Mouse (Mus musculus) embryo, embryonic 10 days (tissue): ENCODE data around the gene Pla2g5.
"Not testable (repeated sequence)": the region's sequence is repeated elsewhere in the genome, so short reads cannot be mapped to it uniquely, and the experiment has no call there.

Experiments used
- DNase-seq: peaks from one replicate; pipeline ENCODE4 v3.0.0-alpha.2; 2015; ENCODE audit warnings: low spot score

Gene Pla2g5

DNA sequence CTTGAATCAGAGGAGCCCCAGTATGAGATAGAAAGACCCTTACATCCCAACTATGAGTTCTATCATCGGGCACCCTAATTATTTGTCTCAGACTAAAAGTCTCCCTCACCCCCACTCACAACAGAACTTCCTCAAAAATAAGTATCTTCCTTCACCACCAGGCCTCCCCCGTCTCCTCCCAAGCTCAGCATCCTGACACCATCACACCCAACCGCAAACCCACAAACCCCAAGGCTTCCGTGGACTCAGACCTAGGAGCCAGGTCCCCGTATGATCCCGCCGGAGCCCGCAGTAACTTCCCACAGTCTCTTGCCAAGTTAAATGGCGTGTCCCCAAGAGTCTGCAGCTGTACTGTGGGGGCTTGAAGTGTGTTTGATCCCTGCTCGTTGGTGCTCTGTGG is 5.7 kb downstream of the Pla2g5 start:
- DNase-seq, result no peak

DNA sequence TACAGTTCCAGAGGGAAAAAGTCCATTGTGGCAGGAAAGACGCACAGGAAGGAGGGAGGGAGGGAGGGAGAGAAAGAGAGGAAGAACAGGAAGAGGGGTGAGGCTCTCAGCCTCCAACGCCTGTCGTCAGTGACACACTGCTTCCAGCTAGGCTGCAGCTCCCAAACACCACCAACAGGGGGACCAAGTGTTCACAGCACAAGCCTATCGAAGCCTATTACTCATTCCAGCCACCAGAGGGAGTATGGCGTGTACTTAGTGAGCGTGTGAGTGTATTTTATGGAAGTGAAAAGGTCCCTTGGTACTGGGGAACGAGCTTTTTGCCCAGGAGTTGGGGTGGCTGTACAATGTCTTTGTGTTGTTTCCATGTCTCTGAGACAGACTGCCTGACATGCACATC is 6.8 kb downstream of the Pla2g5 start:
- DNase-seq, result peak; percentile 90

DNA sequence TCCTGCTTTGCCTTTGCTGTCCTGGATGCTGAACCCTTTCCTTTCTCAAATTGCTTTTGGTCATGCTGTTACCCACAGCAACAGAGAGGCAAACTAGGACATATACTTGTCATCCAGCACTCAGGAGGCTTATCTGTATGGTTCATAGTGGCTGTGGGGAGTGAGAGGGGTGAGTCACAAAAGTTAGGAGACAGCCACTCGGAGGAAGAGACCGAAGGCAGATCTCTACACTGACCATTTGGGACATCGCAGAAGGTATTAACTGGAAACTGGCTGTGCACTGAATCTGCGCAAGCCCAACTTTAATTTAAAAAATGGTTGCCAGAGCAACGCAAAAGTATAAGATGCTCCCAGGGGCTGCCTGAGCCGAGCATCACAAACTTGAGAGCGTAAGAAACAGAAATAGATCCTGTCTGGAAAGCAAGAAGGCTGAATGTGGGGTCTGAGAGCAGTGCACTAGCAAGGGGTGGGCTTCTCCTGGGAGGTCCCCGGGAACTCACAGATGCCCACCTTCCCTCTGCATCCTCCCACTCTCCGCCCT is 8.1 kb downstream of the Pla2g5 start:
- no peak for DNase-seq

DNA sequence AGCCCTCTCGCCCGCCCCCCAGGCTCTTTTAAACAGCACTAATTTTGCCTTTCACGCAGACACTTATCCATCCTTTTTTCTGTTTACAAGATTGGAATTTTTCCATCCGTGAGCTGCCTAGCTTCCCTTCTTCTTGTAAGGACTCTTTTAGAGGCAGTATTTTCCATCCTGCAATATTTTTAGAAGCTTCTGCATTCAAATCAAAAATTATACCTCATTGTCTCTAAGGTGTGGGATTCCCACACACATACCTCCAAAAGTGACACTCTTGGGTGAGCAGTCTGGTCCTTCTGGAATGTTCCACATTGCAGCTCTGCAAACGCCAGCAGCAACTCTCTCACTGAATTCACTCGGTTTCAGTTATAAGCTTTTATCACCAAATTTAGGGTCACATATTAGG is 10.3 kb downstream of the Pla2g5 start:
- no peak for DNase-seq

DNA sequence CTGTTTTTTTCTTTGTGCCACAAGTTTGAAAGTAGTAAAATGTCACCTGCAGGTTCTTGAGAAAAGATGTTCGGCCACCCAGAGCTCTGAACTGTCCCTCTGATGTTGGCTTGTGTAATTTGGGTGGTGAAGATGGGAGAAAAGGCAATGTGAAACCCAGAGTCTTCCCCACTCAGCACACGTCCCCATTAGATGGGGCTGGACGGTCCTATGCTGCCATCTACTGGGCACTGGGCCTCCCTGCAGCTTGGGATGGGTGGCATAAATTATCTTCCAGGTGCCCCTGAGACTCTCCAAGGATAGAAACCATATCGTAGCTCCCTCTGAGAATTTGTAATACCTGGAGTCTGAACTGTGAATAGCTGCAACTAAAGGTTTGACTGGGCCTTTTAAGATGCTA is 11.8 kb downstream of the Pla2g5 start:
- peak; percentile 81 for DNase-seq

DNA sequence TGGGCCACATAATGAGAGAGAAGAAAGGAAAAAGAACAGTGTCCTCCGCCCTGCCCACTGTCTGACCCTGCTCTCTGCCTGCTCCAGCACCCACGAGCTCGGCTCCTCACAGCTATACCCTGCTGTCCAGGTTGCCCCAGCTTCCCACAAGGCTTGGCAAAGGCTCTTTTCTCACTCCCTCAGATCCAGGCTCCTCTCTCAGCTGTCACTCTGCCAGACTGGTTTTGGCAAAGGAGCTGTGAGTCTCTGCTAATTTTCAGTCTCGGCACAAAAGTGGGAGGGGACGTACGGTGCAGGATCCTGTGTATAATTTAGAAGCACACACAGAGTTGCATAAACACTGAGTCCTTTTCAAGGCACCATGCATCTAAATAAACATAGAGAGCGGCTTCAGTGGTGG is 21.9 kb downstream of the Pla2g5 start:
- no peak for DNase-seq

DNA sequence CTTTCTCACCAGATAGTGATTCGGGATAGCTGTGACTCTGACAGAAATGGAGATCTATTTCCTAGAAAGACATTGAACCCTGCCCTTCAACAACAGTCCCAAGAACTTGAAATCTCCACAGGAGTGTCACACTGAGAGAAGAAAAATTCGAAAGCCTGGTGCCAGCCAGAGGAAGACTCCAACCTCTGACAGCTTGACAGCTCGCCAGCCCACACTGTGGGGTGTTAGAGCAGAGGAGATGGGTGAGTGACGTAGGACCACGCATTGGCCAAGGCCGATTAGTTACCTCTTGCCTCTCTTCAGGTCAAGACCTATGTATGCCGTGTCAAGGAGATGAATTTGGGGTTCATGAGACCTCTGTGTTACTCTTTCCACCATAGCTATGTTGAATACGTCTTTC is 22.6 kb downstream of the Pla2g5 start:
- DNase-seq, result no peak

DNA sequence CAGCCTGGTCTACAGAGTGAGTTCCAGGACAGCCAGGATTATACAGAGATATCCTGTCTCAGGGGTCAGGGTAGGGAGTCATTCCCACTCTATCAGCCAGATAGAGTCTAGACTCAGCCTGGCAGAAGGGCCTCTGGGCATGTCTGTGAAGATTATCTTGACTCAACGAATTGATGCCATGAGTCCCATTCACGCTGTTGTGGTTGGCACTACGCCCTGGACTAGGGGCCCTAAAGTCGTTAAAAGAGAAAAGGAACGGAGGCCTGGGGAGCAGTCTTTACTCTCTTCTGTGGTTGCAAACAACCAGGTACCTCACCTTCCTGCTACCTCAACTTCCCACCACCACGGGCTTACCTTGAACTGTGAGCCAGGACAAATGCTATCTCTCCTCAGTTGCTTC is 23.5 kb downstream of the Pla2g5 start:
- no peak for DNase-seq

DNA sequence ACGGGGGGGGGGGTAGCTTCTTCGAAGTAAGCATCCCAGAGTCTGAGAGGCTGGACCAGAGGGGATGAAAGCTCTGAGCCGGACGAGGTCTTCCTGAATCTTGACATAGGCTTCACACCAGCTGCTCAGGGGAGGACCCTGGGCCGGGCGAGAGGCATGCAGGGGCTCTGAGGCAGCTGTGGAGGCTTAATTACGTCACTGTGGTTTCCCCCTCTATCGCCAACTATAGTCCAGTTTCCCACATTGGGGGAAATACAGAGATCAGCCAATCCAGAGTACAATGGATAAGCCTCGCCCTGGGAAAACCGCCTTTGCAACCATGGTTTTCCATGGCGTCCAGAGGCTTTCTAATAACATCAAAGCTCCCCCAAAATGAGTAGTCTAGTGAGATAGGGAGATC is 36.1 kb downstream of the Pla2g5 start:
- DNase-seq, result no peak

DNA sequence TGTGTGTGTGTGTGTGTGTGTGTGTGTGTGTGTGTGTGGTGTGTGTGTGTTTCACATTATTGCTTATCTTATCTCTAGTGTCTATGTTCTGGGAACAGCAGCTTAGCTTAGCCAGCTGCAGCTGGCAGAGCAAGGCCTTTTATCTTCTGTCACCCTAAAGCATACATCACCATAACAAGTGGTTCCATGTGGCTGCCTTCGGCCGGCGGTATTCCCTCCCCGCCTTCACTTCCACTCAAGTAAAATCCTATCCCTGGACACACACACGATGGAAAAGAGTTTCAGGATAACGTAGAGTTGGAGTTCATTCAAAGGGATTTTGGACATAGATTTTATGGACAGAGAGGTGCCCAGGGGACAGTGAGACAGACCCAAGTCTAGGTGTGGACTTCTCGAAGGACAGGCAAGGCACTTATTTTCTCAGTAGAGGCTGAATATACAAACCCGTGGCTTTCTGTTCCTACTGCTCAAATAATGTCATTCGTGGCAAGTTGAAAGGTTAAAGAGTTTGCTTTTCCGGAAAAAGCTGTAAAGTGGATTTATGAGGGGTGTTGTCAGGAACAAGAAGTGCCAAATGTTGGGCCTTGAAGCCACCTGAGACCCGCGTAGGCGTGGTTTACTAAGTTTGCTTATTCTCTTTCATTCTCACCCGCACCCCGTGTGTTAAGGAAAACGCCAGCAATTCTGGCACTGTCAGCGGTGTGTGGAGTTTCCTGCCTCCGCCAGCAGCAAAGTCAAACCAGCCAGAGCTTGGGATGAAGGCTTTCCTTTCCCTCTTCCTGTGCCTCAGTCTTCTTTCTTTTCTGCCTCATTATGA is 37.3 kb downstream of the Pla2g5 start:
- peak; percentile 49 for DNase-seq

DNA sequence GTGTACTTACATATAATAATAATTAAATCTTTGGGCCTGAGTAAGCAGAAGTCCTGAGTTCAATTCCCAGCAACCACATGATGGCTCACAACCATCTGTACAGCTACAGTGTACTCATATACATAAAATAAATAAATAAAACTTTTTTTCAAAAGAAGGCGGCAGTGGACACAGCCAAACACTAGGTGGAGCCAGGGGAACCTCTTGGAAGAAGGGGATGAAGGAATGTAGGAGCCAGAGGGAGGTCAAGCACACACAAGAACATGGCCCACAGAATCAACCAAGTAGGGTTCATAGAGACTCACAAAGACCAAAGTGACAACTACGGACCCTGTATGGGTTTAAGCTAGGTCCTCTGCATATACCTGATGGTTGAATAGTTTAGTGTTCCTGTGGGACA is 38.6 kb downstream of the Pla2g5 start:
- DNase-seq, result peak; percentile 31

DNA sequence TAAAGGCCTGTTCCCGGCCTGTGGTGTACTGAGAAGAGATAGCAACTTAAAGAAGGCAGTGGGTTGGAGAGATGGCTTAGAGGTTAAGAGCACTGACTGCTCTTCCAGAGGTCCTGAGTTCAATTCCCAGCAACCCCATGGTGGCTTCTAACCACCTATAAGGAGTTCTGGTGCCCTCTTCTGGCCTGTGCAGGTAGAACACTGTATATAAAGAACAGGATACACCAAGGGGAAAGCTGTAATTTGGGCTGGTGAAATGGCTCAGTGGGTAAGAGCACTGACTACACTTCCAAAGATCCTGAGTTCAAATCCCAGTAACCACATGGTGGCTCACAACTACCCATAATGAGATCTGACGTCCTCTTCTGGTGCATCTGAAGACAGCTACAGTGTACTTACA is 39.1 kb downstream of the Pla2g5 start:
- DNase-seq, result not testable (repeated sequence)

DNA sequence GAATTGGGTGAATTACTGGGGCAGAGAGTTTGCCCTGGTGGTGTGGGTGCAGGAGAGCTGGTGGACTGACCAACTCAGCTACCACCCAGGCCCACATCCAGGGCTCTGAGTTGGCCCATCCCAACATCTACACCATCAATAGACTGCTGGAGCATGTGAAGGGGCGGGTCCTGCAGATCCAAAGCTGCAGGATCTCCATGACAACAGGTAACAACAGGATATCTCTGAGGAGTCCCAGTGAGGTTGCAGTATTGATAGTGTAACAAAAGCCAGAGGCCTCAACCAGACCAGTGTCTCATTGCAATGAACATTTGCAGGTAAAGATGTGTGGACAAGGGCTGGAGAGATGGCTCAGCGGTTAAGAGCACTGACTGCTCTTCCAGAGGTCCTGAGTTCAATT is 42.2 kb downstream of the Pla2g5 start:
- no peak for DNase-seq

DNA sequence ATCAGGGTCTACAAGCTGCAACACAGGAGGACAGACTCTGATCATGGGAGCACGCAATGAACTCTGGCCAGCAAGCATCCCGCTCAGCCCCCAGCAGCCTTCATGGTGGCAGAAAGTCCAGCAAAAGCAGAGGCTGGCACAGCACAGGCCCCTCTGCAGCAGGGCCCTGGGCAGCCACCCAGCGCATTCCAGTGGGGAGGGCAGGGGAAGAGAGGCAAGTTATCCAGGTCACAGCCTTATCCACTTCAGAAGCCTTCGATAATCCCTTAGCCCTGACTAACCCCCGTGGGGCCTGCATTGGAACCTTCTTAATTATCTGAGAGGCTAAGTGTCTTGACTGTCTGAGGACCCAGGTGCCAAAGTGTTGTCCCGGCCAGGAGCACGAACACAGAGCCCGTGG is 44.2 kb downstream of the Pla2g5 start:
- DNase-seq, result no peak

DNA sequence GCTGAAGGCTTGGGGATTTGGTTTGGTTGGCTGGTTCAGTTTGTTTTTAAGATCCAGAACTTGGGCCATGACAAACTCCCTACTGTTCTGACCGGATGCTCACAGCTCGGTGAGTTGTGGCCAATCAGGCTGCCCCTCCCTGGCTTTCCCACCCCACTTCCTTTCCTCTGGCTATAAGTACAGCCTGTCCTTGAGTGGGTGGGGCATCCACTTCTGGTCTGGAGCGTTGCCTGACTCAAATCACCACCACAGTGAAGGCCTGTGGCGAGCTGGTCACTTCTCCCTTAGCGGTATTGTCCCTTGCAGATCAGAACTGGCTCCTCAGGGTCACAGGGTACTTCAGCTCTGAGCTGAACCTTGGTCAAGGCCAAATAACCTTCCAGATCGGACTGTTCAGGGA is 45.5 kb downstream of the Pla2g5 start:
- DNase-seq, result no peak

DNA sequence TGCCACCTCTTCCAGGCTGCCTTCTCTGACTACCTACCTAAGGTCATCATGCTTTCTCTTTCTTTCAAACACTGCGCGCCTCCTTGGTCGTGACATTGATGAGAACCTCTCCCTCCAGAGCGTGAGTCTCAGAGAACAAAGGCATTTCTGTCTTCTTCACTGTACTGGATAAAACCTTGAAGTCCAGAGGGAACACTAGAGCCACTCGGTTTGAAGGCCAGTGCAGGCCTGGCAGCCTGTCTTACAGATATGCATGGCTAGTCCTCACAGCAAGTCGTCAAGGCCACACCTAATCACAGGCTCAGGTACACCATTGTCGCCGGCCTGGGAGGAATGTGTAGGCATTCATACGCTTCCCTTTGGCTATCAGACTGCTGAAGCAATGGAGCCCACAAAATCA is 47.1 kb downstream of the Pla2g5 start:
- no peak for DNase-seq

DNA sequence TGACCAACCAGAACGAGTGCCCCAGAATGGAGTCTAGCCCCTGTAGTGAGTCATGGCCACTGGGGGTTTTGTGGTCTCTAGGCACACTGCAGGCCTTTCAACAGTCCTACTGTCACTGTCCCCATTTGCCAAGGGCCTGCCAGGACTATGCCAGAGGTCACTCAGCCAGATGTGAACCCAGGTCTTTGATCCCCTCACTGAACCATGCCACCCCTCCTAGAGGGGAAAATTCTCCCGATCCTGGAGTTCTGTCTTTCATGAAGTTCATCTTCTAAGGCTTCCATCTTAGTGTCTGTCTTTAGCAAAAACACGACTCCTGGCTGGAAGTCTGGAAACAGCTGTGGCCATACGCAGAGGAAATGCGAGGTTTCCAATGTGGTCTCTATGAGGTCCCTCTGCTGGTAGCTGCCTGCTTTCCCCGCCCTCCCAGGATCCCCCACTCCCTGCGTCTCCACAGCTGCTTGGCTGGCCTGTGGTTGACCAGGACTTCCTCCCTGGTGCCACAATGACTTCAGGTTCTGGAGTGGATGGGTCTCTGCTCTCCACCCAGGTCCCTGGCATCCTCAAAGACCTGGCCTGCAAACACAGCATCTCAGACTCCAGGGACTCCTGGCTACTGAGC is 56.3 kb downstream of the Pla2g5 start:
- DNase-seq, result no peak

DNA sequence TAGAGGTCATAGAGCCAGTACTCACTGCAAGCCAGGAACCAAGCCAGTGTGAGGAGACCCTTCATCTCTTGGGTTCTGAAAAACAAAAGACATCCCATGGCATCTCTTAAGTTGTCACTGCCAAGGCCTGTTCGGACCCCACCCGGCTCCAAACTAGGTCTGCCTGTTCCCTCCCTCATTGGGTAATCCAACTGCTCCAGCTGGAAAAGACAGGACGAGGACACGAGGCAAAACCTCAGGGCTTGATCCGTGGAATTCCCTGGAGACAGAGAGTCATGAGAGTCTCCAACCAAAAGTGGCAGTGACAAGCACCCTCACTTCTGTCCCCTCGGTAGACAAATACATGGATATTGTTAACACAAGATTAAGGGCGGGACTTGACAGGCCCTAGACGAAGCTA is 57.1 kb downstream of the Pla2g5 start:
- DNase-seq, result no peak

DNA sequence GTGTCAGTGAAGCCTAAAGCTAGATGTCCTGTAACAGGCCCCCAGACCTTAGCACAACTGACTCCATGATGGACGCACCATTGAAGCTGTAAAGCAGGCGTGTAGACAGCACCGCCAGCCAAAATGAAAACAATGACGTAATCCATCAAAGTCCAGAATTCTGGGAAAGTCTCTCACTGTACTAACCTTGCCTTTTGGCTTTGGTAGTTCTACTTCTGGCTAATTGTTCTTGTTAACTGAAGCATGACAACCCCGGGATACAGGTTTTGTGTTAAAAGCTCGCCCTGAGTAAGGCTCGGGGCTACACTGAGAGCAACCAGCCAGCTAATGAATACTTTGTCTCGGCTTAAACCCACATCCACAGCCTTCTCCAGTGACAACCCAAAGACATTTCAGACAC is 58.0 kb downstream of the Pla2g5 start:
- DNase-seq, result peak; percentile 23

DNA sequence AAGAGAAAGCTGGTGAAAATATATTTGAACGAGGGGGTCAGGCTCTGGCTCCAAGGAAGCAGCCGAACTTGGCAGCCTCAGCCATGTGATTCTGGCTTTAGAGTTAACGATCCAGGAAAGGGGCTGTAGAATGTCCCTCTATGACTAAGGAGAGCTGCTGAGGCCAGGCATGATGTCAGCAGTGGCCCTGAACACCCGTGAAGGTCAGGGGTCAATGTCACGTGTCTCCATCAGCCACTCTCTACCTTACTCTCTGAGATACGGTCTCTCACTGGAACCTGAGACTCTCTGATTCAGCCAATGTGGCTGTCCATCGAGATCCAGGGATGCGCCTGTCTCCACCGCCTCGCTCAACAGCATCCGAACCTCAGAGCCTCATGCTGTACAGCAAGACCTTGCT is 60.4 kb downstream of the Pla2g5 start:
- no peak for DNase-seq

DNA sequence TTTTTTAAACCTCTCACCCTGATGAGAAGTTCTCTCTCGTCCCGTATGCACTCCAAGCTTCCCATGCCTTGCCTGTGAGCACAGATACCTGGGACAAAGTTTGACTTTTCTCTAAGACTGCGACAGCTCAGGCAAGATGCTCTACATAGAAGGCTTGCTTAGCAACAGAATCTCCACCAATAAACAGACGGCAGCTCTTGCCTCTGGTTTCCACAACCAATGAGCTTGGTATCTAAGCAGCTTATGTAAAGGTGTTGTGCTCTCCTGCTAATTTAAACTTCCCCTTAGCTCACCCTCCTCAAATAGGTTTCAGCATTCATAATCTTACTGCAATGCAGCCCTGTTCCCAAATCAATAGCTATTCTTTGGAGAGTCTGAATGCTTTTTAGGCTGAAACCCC is 61.7 kb downstream of the Pla2g5 start:
- DNase-seq, result no peak

DNA sequence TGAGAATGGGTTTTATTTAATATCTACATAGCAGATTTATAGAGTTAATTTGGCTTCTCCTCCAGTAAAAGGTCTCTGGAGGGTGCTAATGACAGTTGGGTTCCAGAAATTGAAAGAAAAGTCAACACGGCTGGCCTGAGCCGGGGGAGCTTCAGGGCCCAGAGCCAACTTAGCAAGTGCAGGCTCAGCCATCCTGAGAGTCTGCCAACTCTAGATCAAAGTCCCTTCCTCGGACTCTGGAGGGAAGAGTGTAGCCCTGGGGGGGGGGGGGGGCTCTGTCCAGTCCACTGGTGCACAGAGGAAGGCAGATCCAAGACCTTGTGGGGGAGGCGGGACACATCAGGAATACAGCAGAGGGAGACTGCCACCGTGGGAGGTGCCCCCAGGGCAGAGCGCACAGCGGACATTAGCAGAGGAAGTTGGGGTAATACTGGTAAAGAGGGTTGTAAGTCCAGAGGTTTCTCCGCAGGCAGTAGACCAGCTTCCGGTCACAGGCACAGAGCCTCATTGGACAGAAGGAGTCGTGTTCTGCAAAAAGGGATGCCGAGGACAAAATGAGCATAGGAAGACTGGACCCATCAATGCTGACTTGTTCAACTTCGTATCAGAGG is 63.0 kb downstream of the Pla2g5 start:
- no peak for DNase-seq

DNA sequence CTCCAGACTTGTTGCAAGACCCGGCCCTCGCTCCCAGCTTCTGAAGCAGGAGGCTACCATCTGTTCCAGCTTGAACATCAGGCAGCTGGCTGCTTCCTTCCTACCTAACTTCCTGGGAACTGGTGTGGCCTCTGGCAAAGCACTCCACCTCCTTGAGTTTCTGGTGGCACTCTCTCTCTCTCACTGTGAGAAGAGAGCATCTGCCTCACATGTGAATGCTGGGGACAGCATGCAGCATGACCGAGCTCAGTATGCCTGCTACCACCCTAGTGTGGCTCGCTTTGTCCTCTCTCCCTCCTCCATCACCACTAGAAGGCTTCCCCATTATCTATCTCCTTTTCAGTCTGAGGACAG is 66.1 kb downstream of the Pla2g5 start:
- DNase-seq, result peak; percentile 16
